Mouse (Mus musculus): ENCODE results near the gene Eaf2.
"Not testable (repeated sequence)": the region's sequence is repeated elsewhere in the genome, so short reads cannot be mapped to it uniquely, and the experiment has no call there.

Eaf2 gene

DNA sequence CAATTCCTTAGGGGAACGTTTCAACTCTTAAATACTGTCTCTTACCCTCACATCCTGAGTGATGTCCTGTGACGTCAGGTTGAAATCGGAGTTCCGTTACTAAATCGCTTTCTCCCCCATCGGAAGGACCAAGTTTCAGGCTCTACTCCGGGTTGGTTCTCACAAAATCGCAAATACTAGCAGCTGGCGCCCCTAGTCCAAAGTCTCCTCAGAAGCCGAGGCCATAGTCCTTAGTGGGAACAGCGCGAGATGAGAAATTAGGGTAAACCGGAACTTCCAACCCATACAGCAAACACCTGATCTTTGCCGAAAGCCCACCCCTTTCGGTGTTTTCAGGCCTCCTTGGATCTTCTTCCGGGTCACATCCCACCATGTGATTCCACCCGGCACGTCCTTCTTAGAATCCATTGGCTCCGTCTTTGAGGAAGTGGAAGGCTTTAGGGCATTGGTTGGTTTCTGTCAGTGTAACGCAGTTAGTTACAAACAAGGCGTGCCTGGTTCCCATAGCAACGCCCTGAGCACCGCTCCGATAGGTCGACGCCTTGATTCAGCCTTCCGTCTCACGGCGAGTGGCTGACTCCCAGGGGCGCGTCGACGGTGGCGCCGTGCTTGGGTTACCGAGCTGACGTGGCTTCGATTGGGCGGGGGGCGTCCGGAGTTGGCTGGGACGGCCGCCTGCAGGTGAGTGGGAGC, at the start of gene Eaf2, which contains the start of gene Golgb1:
Gene Eaf2, minus strand, starts transcription at position 421 of the 693 bp plus-strand sequence.
Gene Golgb1, plus strand, starts transcription at position 558 of the 693 bp plus-strand sequence.
- DNase-seq: peak; percentile 97

DNA sequence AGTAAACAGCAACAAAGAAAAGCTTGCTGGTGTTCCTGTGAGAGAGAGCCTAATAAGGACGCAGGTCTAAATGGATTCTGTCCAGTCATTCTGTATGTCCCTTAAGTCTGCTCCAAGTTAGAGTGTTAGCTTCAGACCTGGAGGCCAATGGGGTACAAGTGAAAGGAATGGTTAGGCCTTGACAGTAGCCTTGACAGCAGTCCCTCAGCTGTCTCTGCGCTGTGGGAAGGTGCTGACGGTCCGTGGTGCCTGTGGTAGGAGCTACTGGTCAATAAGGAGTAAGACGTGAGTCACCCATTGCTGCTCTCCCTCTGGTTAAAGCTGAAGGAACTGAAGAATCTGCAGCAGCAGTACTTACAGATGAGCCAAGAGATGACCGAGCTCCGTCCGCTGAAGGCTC, 49.5 kb upstream of the Eaf2 start:
- DNase-seq: no peak

DNA sequence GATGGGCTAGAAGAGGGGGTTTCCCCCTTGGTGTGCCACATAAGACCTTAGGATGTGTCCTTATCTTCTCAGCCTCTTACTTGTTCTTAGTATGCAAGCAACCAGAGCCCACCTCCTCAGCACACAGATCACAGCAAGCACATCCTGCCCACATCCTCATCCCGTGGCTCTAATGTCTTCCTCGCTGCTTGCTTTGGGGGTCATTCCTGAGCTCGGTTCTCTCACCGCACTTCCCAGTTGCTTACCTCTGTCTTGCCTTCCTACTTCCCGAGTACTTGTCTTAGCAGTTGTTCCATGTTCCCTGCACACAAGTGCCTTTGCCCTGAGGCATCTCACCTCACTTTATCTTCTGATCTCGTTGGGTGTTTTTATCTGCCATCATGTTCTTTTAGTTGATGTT, 47.2 kb upstream of the Eaf2 start:
- no peak for DNase-seq

DNA sequence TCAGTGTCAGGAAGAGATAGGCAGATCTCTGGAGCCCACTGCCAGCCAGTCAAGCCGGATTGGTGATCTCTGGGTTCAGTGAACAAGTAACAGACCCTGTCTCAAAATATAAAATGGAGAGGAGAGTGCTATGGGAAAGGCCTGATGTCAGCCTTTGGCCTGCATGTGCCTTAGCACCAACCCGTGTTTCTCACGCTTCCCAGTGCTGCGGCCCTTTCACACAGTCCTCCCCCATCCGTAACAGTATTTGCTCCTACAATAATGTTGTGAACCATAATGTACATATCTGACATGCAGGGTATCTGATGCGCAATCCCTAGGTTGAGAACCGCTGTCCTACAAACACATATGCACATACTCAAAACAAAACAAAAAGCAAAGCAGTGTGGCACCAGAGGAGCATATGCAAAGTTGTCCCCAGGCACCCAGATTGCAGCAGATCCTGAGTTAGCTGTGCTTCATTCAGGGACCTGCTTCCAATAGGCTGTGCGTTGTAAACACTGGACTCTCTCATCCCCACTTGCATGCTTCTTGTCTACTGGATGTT, 46.3 kb upstream of the Eaf2 start:
- DNase-seq: no peak

DNA sequence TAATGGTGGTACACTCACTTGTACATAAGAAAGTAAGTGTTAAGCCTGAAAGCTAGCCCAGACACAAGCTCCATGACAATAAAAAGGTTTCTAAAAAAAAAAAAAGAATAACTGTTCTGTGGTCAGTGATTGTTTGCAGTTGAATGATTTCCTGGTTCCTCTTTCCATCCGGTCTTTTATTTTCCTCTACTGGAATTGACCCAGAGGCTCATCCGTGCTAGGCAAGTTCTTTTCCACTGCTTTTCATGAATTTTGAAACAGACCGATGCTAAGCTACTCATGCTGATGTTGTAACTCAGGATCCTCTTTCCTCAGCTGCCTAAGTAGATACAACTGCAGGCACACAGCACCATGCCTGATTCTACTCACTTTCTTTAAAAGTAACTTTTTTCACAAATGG, 45.6 kb upstream of the Eaf2 start:
- no peak for DNase-seq

DNA sequence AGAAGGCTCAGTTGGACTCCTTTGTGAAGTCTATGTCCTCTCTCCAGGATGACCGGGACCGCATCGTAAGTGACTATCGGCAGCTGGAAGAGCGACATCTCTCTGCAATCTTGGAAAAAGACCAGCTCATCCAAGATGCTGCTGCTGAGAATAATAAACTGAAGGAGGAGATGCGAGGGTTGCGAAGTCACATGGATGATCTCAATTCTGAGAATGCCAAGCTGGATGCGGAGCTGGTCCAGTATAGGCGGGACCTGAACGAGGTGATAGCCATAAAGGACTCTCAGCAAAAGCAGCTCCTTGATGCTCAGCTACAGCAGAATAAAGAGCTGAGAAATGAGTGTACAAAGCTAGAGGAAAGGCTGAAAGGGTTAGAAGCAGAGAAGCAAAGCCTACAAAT, 43.7 kb upstream of the Eaf2 start:
- no peak for DNase-seq

DNA sequence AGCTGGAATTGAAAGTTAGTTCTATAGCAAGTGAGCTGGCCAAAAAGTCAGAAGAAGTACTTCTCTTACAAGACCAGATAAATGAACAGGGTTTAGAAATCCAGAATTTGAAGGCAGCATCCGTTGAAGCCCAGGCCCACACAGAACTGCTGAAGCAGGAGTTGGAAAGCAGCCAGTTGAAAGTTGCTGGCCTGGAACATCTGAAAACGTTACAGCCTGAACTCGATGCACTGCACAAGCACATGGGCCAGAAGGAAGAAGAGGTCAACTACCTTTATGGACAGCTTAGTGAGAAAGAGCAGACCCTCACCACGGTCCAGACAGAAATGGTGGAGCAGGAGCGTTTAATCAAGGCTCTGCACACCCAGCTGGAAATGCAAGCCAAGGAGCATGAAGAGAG, 39.4 kb upstream of the Eaf2 start:
- DNase-seq: no peak

DNA sequence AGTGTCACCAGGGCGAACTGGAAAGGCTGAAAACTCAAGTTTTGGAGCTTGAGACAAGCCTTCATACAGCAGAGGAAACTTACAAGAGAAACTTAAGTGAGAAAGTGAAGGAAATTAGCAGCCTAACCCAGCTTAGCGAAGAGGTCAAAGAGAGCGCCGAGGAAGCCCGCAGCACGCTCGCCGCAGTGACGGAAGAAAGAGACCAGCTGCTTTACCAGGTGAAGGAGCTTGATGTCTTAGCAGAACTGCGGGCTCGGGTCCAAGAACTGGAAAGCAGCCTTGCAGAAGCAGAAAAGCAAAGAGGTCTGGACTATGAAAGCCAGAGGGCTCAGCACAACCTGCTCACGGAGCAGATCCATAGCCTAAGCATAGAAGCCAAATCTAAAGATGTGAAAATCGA, 37.5 kb upstream of the Eaf2 start:
- peak; percentile 41 for DNase-seq

DNA sequence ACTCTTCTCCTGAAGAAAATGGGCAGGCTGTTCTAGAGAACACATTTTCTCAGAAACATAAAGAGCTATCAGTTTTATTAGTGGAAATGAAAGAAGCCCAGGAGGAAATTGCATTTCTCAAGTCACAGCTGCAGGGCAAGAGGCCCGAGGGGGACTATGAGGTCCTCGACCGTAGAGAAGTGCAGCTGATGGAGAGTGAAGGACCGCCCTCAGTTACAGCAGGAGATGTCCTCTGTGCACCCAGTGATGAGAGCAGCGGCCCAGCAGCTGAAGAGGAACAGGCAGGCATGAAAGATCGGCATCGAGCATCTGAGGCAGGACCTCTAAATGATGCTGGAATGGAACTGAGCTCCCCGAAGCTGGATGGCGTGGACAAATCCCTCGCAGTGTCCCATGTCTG, 37.1 kb upstream of the Eaf2 start:
- DNase-seq: no peak

DNA sequence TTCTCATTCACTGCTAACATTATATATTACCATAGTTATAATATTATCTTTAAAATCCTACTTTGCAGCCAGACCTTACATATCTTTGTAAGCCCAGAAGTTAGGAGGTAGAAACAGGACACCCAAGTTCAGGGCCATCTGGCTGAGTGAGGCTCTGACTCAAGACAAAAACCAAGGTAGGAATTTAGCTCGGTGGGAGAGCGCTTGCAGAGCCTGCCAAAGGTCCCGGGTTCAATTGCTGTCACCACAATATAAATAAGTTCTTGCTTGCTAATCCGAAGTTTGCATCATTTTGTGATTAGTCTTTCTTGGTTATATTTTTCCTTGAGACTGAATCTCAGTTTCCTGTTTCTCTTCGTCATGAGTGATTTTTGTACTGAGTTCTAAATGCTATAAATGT, 28.4 kb upstream of the Eaf2 start:
- DNase-seq: no peak

DNA sequence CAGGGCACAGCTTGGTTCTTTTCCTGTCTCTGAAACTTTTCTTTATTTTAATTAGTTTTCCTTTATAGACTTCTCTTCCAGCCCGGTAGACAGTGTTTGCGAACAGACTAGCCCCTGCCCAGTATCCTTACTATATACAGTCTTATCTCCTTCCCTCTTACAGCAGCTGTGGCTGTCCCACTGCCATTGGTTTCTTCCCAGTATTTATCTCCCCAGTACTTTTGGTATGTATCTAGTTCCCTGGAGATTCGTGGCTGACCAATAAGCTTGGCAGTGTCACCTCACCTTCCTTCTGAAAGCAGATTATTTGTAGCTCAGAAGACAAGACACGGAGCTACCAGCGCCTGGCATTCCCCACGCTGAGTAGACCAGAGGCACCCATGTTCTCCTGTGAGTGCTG, 21.9 kb upstream of the Eaf2 start:
- DNase-seq: no peak

DNA sequence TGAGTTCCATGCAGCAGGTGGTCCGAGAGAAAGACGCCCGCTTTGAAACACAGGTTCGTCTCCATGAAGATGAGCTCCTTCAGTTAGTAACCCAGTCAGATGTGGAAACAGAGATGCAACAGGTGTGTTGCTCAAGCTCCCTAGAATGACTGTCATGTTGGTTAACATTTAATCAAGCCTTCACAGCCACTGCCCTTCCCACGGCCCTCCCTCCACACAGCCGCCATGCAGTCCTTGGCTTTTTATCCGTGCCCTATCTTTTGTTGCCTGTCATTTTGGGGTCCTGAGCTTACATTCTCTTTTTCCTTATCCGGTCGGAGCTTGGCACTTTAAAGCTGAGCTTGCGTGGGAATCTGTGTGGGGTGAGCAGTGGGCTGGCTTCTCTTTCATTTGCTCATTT, 18.5 kb upstream of the Eaf2 start:
- DNase-seq: no peak

DNA sequence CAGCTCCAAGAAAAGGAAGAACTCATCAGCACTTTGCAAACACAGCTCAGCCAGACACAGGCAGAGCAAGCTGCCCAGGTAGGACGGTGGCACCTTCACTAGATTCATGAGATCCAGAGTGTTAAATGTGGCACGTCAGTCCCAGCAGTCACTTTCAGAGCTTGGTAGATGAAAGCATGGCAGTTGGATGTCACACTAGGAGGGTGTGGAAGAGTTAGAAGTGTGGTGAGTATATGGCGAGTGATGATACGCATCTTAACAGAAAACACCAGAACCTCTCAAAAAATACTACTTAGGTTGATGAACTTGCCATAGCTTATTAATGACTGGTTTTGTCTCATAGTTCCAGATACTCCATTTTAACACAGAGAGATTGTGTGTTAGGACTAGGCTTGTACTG, 16.6 kb upstream of the Eaf2 start:
- DNase-seq: no peak

DNA sequence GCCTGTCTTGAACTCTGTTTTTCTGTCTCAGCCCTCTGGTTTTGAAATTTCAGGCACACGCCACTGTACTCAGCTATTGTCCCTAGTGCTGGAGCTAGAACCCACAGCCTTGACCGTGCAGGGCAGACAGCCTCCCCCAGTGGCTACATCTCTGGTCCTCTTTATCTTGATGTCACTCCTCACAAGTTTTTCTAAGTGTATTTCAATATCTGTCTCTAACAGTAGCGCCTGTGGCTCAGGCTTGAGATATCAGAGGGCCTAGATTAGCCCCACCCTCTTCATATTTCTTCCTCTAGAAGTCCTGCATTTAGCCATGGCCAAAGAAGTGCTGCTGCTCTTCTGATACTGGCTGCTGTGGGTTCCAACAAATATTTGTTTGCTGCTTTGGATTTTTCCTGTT, 15.8 kb upstream of the Eaf2 start:
- no peak for DNase-seq

DNA sequence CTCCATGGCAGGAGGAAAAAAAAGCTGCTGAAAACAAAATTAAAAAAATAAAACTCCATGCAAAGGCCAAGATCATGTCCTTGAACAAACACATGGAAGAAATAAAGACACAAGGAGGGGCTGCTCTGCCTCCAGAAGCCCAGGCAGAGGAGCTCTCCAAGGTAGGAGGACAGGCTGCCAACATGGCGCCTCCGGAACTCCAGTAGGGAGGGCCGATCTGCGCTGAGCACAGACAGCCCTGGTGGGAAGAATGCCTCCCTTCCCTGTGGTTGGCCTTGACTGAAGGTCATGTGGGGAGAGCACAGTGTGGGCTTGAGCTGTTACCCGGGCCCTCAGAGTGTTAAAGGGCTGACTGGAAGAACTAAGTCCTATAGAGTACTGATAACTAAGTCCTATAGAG, 12.7 kb upstream of the Eaf2 start:
- no peak for DNase-seq

DNA sequence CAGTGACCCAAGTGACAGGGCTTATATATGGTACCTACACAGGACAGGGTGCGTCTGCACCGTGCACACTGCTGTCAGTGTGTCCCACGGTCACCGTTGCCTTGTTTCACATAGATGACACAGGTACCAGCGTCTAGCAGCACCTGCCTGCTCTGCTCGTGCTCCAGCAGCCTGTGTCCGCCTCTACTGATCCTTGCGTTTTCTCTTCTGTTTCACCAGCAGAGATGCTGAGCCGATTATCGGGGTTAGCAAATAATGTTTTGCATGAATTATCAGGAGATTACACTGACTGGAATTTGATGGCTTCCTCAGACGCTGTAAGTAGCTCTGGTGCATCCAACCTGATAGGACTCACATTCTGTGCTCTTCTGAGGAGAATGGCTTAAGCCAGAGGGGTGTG, 11.1 kb upstream of the Eaf2 start:
- DNase-seq: no peak

DNA sequence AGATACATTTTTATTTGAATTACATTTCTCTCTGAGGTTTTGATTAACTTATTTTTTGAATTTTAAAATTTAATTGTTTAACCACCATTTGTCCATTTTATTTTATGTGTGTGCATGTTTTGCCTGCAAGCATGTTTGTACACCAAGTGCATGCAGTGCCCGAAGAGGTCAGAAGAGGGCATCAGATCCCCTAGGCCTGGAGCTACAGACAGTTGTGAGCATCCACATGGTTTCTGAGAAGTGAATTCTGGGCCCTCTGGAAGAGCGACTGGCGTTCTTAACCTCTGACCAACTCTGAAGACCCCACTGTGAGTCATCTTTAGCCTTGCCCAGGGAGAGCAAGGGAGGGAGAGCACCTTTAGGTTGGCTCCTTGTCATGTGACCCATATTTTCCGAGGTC, 10.1 kb upstream of the Eaf2 start:
- DNase-seq: peak; percentile 33

DNA sequence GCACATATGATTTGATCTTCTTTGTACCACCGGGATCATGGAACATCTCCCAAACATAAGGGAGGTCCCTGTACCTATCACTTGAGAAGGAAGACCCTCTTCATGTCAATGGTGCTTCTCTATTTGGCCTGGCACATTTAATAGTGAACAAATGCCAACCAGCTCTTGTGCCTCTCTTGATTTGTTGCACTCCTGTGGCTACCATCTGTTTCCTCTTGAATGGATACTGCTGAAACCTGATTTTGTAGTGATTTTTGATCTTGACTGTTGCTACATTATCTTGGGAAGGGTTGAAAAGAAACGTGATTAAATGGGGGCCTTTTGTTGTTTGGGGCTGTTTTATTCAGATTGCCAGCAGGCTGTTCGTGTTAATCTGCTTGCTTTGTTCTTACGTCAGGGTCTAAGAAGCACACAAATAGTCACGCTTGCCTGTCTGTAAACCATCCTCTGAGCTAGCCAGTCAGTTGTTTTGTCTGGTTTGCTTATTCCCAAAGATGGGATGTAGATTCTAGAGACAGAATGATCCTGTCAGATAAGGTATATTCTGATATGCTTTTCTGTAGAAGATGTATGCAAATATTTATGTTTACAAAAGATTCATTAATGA, 8.0 kb upstream of the Eaf2 start:
- no peak for DNase-seq

DNA sequence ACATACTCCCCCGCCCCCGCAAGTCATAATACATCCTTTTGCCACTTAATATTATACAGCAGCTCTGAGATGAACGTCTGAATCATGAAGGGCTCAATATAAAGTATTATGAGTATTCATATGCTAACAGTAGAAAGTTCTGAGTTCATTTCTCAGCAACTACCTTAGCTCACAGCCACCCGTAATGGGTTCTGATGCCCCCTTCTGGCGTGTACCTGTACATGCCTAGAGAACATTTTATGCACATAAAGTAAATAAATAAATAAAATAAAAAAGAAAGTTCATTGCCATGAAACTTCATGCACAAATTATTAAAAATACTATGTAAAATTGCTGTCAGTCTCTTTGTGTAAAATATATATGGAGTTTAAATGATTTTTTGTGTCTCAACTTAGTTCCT, 2.5 kb upstream of the Eaf2 start:
- DNase-seq: peak; percentile 6

DNA sequence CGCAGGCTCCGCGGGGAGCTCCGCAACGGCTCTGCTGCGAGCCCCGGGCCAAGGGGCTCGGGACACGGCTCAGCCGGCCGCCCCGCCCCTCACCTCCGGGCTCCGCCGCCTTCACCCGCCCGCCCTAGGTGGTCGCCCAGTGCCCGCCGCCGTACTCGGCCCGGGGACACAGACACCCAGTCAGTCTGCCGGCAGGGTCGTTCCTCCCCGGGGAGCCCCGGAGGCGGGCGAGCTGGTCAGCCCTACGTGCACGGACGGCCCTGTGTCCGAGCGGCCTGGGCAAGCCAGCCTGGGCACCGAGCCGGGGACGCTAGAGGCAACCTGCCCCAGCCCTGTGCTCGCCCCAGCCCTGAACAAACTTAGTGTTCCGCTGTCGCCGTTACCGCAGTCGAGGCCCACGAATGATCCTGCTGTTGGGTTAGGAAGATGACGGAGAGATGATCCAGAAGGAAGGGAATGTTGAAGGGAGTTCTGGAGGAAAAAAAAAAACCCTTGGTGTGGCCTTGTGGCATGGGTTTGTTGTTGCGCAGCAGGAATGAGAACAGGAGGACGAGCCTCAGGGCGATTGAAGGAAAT, 561 bp upstream of the Eaf2 start:
- no peak for DNase-seq

DNA sequence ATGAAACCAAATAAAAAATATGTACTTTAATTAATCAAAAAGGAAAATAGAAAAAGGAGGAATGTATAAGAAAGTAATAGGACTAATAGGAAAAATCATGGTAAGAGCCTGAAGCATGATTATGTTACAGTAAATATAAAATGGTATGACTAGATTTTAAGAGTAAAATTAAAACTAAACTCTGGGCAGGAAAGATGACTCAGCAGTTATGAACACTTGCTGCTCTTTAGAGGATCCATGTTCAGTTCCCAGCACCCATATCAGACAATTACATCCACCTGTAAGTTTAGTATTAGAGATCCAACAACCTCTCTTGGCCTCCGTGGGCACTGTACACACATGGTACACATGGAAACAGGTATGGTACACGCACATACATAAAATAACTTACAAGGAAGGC, 5.4 kb downstream of the Eaf2 start:
- DNase-seq: no peak

DNA sequence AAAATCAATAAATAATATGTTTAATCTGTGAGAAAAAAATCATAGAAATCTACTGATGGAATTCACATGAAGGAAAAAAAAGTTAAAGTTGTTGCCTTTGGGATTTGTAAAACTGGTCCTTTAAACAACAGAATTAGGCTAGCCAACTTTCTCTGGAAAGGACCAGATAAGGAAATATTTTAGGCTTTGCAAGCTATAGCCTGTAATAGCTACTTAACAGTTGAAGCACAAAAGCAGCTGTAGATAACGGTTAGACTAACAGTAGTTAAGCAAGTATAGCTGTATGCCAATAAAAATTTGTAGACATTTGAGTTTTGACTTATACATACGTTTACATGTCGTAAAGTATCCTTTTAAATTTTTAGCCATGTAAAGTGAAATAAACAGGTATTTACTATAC, 11.2 kb downstream of the Eaf2 start:
- no peak for DNase-seq

DNA sequence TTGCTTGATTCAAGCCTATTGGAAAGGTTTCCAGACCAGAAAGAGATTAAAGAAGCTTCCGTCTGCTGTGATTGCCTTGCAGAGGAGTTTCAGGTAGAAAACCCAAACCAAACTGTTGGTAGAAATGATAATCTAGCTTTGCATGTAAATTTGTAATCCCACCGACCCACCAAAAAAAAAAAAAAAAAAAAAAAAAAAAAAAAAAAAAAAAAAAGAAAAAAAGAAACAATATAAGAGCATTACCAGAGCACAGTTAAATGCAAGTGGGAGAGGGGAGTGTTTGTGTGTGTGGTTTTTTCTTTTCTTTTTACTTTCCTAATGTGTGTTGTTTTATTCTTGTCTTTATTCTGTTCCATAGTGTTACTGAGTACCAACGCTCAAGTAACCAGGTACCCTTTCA, 23.6 kb downstream of the Eaf2 start:
- DNase-seq: no peak

DNA sequence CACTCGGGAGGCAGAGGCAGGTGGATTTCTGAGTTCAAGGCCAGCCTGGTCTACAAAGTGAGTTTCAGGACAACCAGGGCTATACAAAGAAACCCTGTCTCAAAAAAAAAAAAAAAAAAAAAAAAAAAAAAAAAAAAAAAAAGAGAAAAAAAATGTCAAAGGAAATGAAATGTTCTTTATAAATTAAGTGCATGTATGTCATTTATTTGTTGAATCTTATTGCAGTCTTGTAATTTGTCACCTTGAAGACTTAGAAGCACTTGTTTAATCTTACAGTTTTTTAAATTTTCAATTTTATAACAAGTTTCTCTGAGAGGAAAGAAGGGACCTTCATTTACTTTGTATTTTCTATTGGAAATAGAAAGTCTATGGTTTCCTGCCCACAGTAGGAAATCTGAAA, 27.9 kb downstream of the Eaf2 start:
- DNase-seq: not testable (repeated sequence)

DNA sequence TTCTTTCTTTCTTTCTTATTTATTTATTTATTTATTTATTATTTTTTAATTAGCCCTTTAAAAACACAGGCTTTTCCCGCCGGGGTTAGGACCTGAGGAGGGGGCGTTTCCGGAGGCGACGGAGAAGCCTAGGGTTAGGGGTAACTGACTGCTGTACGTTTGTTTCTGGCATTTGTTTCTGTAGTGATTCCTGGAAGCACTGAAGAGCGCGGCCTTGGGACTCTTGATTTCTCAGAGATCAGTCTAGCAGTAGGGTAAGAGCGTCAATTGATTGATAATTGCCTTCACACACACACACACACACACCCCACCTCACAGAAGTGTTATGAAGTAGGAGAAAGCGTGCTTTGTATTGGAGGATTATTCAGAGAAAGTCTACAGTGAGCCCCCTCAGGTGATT, 46.0 kb downstream of the Eaf2 start:
- no peak for DNase-seq

All from lung, postnatal 14 days (tissue).